7 mouse cellular contexts compared by ENCODE assay signal in genomic region chr13:33934743-33935142, GRCm38 (mm10). TPM values are rescaled to one million over a fixed set of nuclear protein-coding genes. Genes with fewer than 3 reads are reported as not detected.
DNase-seq lines count a peak whose midpoint lies in the region; ATAC-seq lines count a peak whose summit lies in the region.

No protein-coding gene starts in this region.

- H3K4me1 ChIP-seq in embryonic facial prominence, embryonic 15.5 days, result peaks cover 19% of the 10 kb centered on the region
- H3K4me1 ChIP-seq in limb, embryonic 10.5 days, result peaks cover 10% of the 10 kb centered on the region

- no peaks in the 10 kb centered on the region for H3K27me3 ChIP-seq in embryonic facial prominence, embryonic 15.5 days
- H3K27me3 ChIP-seq in limb, embryonic 10.5 days (ENCODE audit: low read depth, poor library complexity, severe bottlenecking), result no peaks in the 10 kb centered on the region

- DNase-seq in ovary, adult 18-20 months (ENCODE audit: low spot score), result peak; percentile 40
- DNase-seq in ovary, postnatal 10 days (ENCODE audit: low spot score), result no peak
- DNase-seq in limb, embryonic 10.5 days (ENCODE audit: low spot score), result no peak
- peak; percentile 56 for DNase-seq in skeletal muscle tissue, adult 2 months (ENCODE audit: low read depth, low spot score)
- no peak for DNase-seq in left cerebral cortex, adult 9 months (ENCODE audit: low spot score in 2 of 2)
- no peak for DNase-seq in spleen, adult 12 weeks (ENCODE audit: low spot score)

- no peak for ATAC-seq in embryonic facial prominence, embryonic 15.5 days (ENCODE audit: insufficient number of reproducible peaks, low FRiP score, low TSS enrichment, low read depth)

- H3K27ac ChIP-seq in embryonic facial prominence, embryonic 15.5 days (replicated peaks), result no peak overlapping the region
- no peak overlapping the region for H3K27ac ChIP-seq in limb, embryonic 10.5 days

- no peaks in the 10 kb centered on the region for H3K9me3 ChIP-seq in embryonic facial prominence, embryonic 15.5 days (replicated peaks)
- H3K9me3 ChIP-seq in limb, embryonic 10.5 days (replicated peaks), result no peaks in the 10 kb centered on the region

- H3K36me3 ChIP-seq in embryonic facial prominence, embryonic 15.5 days, result 0 out of 2 replicates have a peak, but pooled peaks cover 13% of the 10 kb centered on the region
- no peaks in the 10 kb centered on the region for H3K36me3 ChIP-seq in limb, embryonic 10.5 days

- H3K4me3 ChIP-seq in embryonic facial prominence, embryonic 15.5 days (replicated peaks), result peak overlapping the region; percentile 77
- H3K4me3 ChIP-seq in limb, embryonic 10.5 days, result peak overlapping the region; percentile 77; the same call in 1 of the 2 replicates

- 48% methylated on average over 6 of the region's 6 CpGs for WGBS in embryonic facial prominence, embryonic 15.5 days
- 79% methylated on average over 6 of the region's 6 CpGs for WGBS in limb, embryonic 10.5 days

- H3K9ac ChIP-seq in embryonic facial prominence, embryonic 15.5 days, result no peak overlapping the region

- peak overlapping the region; percentile 80 for H3K4me2 ChIP-seq in embryonic facial prominence, embryonic 15.5 days (replicated peaks)

RNA-seq across cellular contexts. Expression of gene Serpinb6c, which starts 29.2 kb away (rescaled TPM):
- polyA plus RNA-seq in embryonic facial prominence, embryonic 15.5 days (2015; fragmentation: Nextera tagmentation; extraction: Ambion mirVana), result 0.92 and 1.4 TPM in 2 replicates
- polyA plus RNA-seq in limb, embryonic 10.5 days (2016; fragmentation: Nextera tagmentation; extraction: Ambion mirVana), result 0.61 and 0.80 TPM in 2 replicates

RNA-seq across cellular contexts. Expression of gene Nqo2, which starts 29.7 kb away (rescaled TPM):
- polyA plus RNA-seq in embryonic facial prominence, embryonic 15.5 days (2015; fragmentation: Nextera tagmentation; extraction: Ambion mirVana), result 15.8 and 19.1 TPM in 2 replicates
- 20.0 and 23.0 TPM in 2 replicates for polyA plus RNA-seq in limb, embryonic 10.5 days (2016; fragmentation: Nextera tagmentation; extraction: Ambion mirVana)

Comparison
In these comparisons a context has a peak if more than half of its experiments do, and no peak if none do; other contexts are left out.
1. DNase-seq: peak in ovary, adult 18-20 months (single experiment) and skeletal muscle tissue, adult 2 months (single experiment); none in ovary, postnatal 10 days (single experiment), limb, embryonic 10.5 days (single experiment), left cerebral cortex, adult 9 months (0 of 2) and spleen, adult 12 weeks (single experiment).